Mouse (Mus musculus): Measurements from ENCODE around the gene Trpc4. TPM values are rescaled to one million over a fixed set of nuclear protein-coding genes. Genes with fewer than 3 reads are reported as not detected.

Trpc4 gene
- polyA plus RNA-seq, 1 experiment from 2014 or later, result 0.05 TPM

DNA sequence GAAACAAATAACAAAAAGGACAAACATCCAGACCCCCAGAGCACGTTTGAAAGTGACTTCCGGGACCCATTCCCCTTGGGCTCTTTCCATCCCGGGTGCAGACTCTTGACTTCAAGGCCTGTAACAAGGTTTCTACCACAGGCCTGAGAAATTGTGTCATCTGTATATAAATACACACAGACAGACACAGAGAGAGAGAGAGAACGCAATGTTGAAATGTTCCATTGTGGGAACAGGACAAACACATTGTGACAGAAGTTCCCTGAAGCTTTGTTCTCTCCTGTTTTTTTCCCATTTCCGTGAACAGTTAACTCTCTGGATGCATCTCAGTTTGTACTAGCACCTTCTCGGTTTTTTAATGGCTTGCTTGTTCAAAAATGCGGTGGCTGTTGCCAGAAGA, 118.8 kb downstream of the Trpc4 start:
- no peak overlapping the region for H3K4me3 ChIP-seq
- WGBS, result 53% methylated on average over 7 of the region's 7 CpGs
- ATAC-seq (ENCODE audit: extremely low read depth, insufficient number of reproducible peaks, low FRiP score, low TSS enrichment), result no peak
- H3K27ac ChIP-seq (replicated peaks), result peak overlapping the region; percentile 20; the same call in 1 of the 2 replicates
- peaks cover 20% of the 10 kb centered on the region for H3K4me1 ChIP-seq
- no peaks in the 10 kb centered on the region for H3K36me3 ChIP-seq
- no peak overlapping the region for H3K9ac ChIP-seq
- H3K9me3 ChIP-seq, result no peaks in the 10 kb centered on the region
- H3K27me3 ChIP-seq (replicated peaks), result no peaks in the 10 kb centered on the region
- H3K4me2 ChIP-seq, result no peak overlapping the region

- ATAC-seq (ENCODE audit: extremely low read depth, insufficient number of reproducible peaks, low FRiP score, low TSS enrichment), result no peak
- H3K9ac ChIP-seq, result no peak overlapping the region
Observed at GRCm38 (mm10) chr3:54289731-54290130, 133.9 kb downstream of the Trpc4 start.

DNA sequence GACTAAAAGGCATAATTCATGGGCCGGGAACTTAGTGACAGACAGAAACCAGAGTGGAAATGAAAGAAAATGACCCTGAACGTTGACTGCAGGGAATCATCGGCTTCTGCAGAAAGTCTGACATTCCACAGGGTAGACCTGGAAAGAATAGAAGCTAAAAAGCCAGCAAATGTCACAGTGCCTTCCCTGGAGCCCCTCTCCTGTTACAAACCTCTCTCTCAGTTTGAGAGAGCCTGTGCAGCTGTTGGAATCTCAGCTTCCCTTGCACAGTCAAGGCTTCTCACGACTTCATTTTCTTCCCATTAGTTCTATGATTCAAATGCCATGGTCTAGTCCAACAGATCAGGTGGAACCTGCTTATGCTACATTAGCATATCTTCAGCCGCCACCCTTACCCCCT, 154.8 kb downstream of the Trpc4 start:
- H3K36me3 ChIP-seq, result no peaks in the 10 kb centered on the region
- no peaks in the 10 kb centered on the region for H3K27me3 ChIP-seq (replicated peaks)
- 29% methylated on average over 5 of the region's 5 CpGs for WGBS
- no peak overlapping the region for H3K27ac ChIP-seq (replicated peaks)
- H3K9ac ChIP-seq, result no peak overlapping the region
- ATAC-seq (ENCODE audit: extremely low read depth, insufficient number of reproducible peaks, low FRiP score, low TSS enrichment), result no peak
- H3K9me3 ChIP-seq, result no peaks in the 10 kb centered on the region
- H3K4me3 ChIP-seq, result no peak overlapping the region
- no peaks in the 10 kb centered on the region for H3K4me1 ChIP-seq
- H3K4me2 ChIP-seq, result no peak overlapping the region

More at GRCm38 (mm10) chr3:54289731-54290130, 133.9 kb downstream of the Trpc4 start:
- Histone ChIP-seq H3K27ac (replicated peaks) (no peak overlapping the region), H3K36me3 (no peaks in the 10 kb centered on the region), H3K9me3 (no peaks in the 10 kb centered on the region), H3K4me3 (no peak overlapping the region), H3K4me2 (no peak overlapping the region), H3K27me3 (replicated peaks) (no peaks in the 10 kb centered on the region), H3K4me1 (no peaks in the 10 kb centered on the region)
- 57% methylated on average over 3 of the region's 3 CpGs for WGBS

DNA sequence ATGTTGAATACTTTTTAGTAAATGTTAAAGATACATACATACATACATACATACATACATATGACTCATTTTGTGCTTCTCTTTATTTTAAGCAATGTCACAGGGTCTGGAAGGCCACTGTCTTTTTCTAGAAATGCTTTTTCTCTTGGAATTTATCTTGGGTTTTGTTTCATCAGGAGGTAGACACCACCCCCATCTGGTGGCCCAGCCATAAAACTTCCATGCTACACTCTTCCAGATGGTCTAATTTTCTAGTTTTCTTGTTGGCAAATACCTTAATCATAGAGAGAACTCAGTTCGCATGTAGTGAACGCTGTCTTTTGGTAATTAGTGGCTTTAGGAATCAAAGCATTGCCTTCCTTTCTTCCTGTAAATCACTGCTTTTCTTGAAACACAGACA, 158.2 kb downstream of the Trpc4 start:
- no peaks in the 10 kb centered on the region for H3K4me1 ChIP-seq
- H3K36me3 ChIP-seq, result no peaks in the 10 kb centered on the region
- H3K27ac ChIP-seq (replicated peaks), result no peak overlapping the region
- H3K9me3 ChIP-seq, result no peaks in the 10 kb centered on the region
- no peak for ATAC-seq (ENCODE audit: extremely low read depth, insufficient number of reproducible peaks, low FRiP score, low TSS enrichment)
- no peak overlapping the region for H3K9ac ChIP-seq
- no peak overlapping the region for H3K4me3 ChIP-seq
- H3K4me2 ChIP-seq, result no peak overlapping the region
- no peaks in the 10 kb centered on the region for H3K27me3 ChIP-seq (replicated peaks)
- WGBS, result 79% methylated on average over 2 of the region's 2 CpGs

DNA sequence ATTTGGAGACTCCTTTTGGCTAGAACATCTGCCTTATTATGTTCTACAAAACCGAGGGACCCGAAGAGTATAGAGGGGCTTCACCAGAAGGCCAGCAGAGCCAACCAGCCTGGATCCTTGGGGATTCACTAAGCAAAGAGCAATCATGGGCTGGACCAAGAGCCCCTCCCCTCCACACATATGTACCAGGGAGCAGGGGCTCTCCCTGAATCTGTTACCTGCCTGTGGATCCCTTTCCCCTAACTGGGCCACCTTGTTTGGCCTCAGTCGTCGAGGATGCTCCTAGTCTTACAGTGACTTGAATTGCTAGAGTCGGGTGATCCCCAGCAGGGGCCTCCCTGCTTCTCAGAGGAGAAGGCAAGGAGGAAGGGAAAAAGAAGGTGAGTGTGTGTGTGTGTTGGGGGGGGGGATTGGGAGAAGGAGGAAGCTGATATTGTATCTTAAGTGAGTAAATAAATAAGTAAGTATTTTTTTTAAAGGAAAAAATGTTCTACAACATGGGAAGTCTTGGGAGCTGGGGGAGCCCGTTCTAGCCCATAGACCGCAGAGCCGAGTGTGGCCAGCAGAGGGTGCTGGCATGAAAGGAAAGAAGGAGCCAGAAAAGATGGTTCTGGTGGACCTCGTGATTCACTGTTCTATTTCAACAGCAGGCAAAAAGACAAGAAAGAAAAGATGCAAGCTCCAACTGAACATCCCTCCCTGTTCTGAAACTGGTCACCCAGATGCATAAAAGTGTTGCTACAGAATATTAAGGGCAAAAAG, 197.2 kb downstream of the Trpc4 start:
- Histone ChIP-seq H3K36me3 (no peaks in the 10 kb centered on the region), H3K9ac (no peak overlapping the region), H3K4me3 (no peak overlapping the region), H3K9me3 (no peaks in the 10 kb centered on the region), H3K4me1 (peaks cover 3% of the 10 kb centered on the region; the same call in 1 of the 2 replicates), H3K27me3 (replicated peaks) (no peaks in the 10 kb centered on the region), H3K4me2 (no peak overlapping the region), H3K27ac (replicated peaks) (no peak overlapping the region)
- 23% methylated on average over 9 of the region's 9 CpGs for WGBS
- no peak for ATAC-seq (ENCODE audit: extremely low read depth, insufficient number of reproducible peaks, low FRiP score, low TSS enrichment)

DNA sequence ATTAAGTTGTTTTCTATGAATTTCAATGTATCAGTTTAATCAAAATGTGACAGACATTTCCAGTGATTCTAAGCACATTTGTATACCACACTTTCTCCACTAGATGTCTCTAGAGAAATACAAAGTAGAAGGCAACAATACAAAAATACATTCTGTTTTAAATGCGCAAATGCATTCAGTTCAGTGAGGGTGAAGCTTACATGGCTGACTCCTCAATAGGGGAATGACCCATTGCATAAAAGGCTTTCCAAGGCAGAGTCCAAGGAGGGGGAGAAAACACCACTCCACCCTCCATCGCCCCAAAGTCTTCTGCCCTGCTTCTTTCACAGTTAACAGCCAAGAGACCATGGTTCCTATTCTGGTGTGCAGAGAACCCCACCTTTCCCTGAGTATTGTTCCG, 201.7 kb downstream of the Trpc4 start:
- ATAC-seq (ENCODE audit: extremely low read depth, insufficient number of reproducible peaks, low FRiP score, low TSS enrichment), result no peak
- Histone ChIP-seq H3K27me3 (replicated peaks) (no peaks in the 10 kb centered on the region), H3K36me3 (no peaks in the 10 kb centered on the region), H3K4me3 (no peak overlapping the region), H3K4me2 (no peak overlapping the region), H3K9ac (no peak overlapping the region), H3K27ac (replicated peaks) (peak overlapping the region; percentile 78; the same call in 1 of the 2 replicates), H3K4me1 (peaks cover 20% of the 10 kb centered on the region), H3K9me3 (no peaks in the 10 kb centered on the region)
- WGBS, result 67% methylated on average over 3 of the region's 3 CpGs

DNA sequence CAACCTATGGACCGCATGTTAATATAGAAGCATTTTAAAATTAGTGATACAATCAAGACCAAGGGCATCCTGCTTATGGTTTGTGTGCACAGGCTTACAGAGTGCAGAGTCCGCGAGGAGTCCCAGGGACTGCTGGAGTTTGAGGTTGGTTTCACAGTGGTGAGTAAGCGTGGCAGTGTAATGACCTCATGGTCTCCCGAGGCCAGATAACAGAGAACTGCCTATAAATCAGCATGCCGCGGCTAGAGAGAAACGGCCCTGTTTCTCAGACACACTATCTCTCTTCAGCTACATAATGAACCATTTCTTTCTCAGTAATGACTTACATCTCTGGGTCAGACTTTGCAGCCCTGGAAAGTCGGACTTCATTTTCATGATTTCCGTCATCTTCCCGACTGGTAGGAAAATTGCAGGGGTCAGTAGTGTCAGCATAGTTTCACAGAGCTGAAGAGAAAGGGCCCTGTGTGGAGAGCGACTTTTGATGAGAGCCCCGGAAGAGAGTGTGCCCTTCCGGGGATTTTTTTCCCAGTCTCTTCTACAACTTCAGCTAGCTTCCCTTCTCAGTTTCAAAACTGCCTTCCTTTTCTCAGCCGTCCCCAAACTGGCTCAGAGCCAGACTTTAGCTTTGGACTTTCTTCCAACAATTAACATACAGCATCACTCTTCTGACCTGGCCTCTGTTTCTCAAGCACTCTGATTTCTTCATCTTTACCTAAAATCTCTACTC, 202.8 kb downstream of the Trpc4 start:
- ATAC-seq (ENCODE audit: extremely low read depth, insufficient number of reproducible peaks, low FRiP score, low TSS enrichment), result peak; percentile 61; the same call in 1 of the 2 replicates
- H3K9me3 ChIP-seq, result no peaks in the 10 kb centered on the region
- 0 out of 2 replicates have a peak overlapping the region, but pooled peaks have one; percentile 15 for H3K4me3 ChIP-seq
- H3K9ac ChIP-seq, result peak overlapping the region; percentile 63; the same call in 1 of the 2 replicates
- H3K27ac ChIP-seq (replicated peaks), result peak overlapping the region; percentile 78
- no peaks in the 10 kb centered on the region for H3K27me3 ChIP-seq (replicated peaks)
- H3K36me3 ChIP-seq, result no peaks in the 10 kb centered on the region
- peaks cover 20% of the 10 kb centered on the region for H3K4me1 ChIP-seq
- peak overlapping the region; percentile 53 for H3K4me2 ChIP-seq
- 30% methylated on average over 15 of the region's 15 CpGs for WGBS

- 26% methylated on average over 6 of the region's 6 CpGs for WGBS
- Histone ChIP-seq H3K4me3 (peak within 1 kb of the TSS; percentile 48), H3K9me3 (no peaks in the 10 kb centered on the region), H3K36me3 (peaks cover 5% of the 10 kb centered on the region), H3K4me2 (peak within 1 kb of the TSS; percentile 58), H3K27ac (replicated peaks) (peak within 1 kb of the TSS; percentile 63), H3K27me3 (replicated peaks) (no peaks in the 10 kb centered on the region), H3K4me1 (peaks cover 23% of the 10 kb centered on the region), H3K9ac (peak within 1 kb of the TSS; percentile 68)
- ATAC-seq (ENCODE audit: extremely low read depth, insufficient number of reproducible peaks, low FRiP score, low TSS enrichment), result peak; percentile 58; the same call in 1 of the 2 replicates
Observed at GRCm38 (mm10) chr3:54360897-54361296, 205.1 kb downstream of the Trpc4 start, which contains the start of gene Postn. Gene Postn, plus strand, starts transcription at chr3:54361109.

- peaks cover 11% of the 10 kb centered on the region for H3K36me3 ChIP-seq
- H3K4me3 ChIP-seq, result peak overlapping the region; percentile 43
Observed at GRCm38 (mm10) chr3:54361656-54362055, 205.8 kb downstream of the Trpc4 start.

More at GRCm38 (mm10) chr3:54361656-54362055, 205.8 kb downstream of the Trpc4 start:
- H3K27ac ChIP-seq (replicated peaks), result peak overlapping the region; percentile 63
- no peaks in the 10 kb centered on the region for H3K27me3 ChIP-seq (replicated peaks)
- H3K9ac ChIP-seq, result peak overlapping the region; percentile 68
- no peak for ATAC-seq (ENCODE audit: extremely low read depth, insufficient number of reproducible peaks, low FRiP score, low TSS enrichment)
- H3K4me2 ChIP-seq, result peak overlapping the region; percentile 58
- H3K4me1 ChIP-seq, result peaks cover 23% of the 10 kb centered on the region
- H3K9me3 ChIP-seq, result no peaks in the 10 kb centered on the region
